Mouse (Mus musculus): ENCODE data around the gene Igflr1.

DNA sequence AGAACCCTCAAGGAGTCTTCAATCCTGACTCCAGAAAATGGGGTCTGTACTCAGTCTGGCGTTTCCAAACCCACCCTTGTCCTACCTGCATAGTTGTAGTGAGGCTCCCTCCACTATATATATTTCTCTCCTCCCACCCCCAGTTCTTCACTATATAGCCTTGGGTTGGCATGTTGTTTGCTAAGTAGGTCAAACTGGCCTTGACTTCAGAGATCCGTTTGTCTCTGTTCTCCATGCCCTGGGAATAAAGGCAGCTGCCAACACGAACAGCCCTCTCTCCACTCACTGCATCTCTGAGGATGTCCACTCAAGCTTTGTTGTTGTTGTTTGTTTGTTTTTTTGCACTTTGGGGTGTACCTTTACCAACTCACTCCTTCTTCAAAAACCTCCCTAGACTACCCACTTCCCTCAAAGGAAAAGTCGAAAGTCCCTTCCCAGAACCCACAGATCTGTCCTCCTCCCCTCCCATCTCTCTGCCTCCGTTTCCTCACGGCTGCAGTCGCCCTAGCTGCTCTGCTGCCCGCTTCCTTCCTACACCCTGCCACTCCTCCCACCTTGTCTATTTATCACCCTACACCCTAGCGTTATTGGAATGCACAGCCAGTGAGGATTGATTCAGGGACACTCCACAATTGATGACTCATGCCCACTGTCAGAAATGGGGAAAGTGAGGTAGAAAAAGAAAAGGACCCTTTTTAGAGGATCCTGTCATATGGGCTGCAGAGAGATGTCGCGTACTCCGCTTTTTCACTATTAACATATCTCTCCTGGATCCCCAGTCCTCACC, 6.4 kb upstream of the Igflr1 start:
- TF ChIP-seq CTCF (IDR thresholded peaks at IDR 0.05; ENCODE audit: extremely low read depth, insufficient read depth, low read length): no peak
- TF ChIP-seq POLR2A (IDR thresholded peaks at IDR 0.05; ENCODE audit: extremely low read depth, insufficient read depth, low read length): no peak
